Mouse (Mus musculus) lung, postnatal 10 days (tissue): ENCODE data around the gene 5730596B20Rik.

Experiments used
- DNase-seq: peaks from one replicate; pipeline ENCODE4 v3.0.0; 2021

5730596B20Rik gene

DNA sequence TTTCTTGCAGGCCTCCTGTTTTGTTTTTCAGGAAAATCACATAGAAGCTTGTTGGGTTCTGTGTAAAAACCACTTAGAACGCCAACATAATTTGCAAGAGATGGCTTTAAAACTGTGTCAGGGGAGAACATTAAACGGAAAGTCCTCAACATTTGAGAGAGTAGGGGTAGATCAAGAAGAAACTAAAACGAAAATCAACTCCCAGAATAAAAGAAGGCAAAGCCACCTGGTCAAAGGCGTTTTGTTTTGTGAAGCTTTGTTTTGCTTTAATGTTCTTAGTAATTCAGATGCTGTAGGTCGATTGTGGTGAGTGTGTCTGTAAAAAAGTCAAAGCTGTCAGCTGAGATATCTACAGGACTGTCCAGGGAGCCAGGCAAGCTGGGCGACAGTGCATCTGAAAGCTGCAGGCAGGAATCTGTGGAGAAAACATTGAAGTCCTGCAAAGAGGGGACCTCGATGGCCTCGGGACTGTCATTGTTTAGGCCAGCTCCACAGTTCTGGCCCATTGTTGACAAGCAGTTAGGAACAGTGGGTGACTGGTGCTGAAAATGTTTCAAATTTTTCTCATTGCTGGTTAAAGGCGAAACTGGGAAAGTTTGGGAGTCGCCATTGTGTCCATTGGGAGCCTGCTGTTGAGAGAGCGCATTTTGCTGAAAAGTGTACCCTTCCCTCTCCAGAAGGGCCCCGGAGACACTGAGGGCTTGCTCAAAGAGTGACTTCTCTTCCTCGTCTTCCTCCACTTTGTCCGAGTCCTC is 14.5 kb upstream of the 5730596B20Rik start:
- no peak for DNase-seq

DNA sequence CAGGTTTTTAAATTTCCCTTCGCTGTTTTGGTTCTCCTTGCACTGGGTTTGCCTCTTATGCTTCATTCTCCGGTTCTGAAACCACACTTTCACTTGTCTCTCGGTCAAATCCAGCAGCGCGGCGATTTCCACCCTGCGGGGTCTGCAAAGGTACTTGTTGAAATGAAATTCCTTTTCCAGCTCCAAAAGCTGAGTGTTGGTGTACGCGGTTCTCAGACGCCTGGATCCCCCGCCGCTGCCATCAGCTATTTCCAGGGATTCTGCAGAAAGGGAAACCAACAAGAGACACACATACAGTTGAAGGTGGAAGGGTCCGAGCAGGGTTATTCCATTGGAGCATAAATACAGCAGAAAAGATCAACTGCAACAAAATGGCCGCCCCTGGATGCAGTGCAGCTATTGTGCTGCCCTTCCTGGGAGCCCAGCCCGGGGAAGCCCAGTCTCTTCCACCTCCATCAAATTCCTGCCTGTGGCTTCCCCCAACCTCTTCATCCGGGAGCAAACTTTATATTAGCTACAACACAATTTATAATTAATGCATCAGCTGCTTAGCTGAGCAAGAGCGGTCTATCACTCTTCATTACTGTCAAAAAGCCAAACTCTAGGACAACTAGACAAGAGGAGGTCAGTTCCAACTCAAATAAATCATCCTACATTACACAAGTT is 13.8 kb upstream of the 5730596B20Rik start:
- DNase-seq, result peak; percentile 73

DNA sequence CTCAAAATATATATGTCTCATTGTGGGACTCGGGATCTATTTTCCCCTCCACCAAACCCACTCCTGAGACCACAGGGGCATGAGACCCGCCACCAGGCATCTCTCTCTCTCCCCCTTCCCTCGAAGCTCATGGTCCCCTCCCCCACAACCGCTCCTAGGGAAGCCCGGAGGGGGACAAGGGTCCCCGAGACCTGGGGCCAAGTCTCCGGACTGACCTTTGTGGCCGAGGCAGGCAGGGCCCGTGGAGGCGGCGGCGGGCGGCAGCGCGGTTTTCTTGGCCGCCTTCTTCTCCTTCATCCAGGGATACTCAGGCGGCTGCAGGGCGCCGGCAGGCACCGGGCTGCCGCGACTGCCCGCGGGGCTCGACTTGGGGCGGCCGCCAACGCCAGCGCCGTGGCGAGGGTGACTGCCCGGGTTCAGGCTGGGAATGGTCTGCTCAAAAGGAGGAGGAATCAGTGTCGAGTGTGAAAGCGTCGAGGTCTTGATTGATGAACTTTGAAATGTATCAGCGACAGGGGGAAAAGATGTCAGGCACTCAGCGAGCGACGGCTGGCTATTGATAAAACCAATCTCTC is 13.2 kb upstream of the 5730596B20Rik start:
- peak; percentile 58 for DNase-seq

DNA sequence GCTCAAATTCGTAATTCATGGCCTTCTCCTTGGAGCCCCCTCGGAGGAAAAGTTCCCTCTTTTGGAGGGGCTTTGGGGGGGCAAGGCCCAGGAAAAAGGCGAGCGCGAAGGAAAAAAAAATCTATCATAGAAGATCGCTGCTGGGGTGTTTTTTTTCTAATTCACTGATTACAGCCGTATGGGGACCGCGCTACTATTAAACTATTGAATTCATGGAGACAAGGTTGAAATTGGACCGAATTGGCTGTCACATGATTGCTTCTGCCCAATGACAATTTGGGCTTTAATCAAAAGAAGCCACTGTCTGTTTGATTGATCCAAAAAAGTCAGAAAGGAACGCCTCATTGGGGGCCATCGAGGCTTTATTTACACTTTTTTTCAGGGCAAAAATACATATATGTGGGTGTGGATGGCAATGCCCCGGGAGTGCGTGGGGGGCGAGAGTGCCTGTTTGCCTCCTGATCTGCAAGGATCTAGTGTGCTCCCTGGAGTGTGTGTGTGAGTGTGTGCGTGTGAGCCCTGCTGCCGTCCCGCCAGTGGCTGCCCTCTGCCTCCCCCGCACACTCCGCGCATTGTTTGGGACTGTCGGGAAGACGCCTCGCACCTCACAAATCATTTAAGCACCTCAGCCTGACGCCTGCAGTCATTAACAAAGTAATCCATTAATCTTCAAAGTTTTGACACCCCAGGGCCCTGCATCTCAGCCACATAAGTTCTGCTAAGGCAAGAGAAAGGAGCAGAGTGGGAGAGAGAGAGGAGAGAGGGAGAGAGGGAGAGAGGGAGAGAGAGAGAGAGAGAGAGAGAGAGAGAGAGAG is 12.5 kb upstream of the 5730596B20Rik start, which contains the start of gene Hoxa2:
TSS of gene Hoxa2 (minus strand) at position 206 of the 815 bp plus-strand sequence.
- DNase-seq, result peak; percentile 79

DNA sequence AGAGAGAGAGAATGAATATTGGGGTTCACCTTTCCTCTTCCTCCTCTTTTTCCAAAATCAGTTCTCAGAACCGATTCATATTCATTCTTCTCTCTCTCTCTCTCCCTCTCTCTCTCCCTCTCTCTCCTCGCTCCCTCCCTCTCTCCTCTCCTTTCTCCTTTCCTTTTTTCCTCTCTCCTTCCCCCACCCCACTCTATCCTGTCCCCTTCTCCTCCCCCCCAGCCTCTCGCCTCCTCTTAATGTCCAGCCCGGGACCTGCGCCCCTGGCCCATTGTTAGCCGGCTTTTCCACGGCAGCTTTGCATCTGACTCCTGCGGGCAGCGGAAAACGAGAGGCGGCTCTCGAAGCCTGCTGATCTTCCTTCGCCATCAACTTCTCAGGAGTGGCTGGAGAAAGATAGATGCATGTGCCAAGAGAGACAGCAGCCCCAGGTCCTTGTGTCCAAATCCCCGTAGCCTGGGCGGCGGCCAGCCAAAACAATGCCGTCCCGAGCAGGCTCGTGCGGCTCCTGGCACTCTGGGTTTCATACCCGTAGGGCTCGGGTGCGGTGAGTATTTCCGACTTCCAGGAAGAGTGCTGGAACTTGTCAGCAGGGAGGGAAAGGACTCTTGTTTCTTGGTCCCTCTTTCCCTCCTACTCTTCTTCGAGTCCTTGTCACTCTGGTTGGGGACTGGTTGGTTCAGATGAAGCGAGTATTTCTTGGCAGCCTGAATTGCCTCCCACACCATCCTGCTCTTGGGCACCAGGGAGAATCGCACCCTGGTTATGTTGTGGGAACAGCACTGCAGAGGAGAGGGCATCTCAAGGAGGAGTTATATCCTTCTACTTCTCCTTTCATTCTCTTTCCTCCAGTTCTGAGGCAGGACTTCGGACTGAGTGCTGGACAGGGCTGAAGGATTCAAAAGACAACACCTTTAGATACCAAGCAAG is 11.6 kb upstream of the 5730596B20Rik start:
- DNase-seq, result peak; percentile 73

DNA sequence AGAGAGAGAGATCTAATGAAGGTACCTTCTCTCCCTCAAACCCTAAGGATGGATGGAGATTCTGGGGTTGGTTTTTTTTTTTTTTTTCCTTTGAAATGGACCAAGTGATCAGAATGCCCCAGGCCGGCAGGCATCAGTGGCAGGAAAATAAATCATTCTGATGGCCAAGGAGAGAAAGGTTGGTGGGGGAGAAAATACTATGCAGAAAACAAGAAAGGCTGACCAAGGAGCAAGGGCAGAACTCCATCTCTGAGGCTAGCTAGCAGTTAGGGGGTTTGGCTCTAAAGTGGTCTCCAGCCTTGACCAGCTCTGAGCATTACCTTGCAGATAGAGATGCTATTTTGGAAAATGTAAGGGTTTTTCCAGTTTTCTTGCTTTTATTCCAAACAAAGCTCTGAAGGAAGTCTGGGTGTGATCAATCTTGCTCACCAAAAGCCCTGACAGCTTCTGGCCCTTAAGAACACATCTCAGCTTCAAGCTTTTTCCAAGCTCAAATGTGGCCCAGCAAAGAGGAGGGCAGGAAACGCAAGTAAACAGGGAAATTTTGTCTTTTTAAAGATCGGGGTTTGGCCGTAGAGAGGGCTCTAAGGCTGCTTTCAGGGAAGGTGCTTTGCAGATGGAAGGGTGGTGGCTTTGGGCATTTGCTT is 10.7 kb upstream of the 5730596B20Rik start:
- peak; percentile 54 for DNase-seq

DNA sequence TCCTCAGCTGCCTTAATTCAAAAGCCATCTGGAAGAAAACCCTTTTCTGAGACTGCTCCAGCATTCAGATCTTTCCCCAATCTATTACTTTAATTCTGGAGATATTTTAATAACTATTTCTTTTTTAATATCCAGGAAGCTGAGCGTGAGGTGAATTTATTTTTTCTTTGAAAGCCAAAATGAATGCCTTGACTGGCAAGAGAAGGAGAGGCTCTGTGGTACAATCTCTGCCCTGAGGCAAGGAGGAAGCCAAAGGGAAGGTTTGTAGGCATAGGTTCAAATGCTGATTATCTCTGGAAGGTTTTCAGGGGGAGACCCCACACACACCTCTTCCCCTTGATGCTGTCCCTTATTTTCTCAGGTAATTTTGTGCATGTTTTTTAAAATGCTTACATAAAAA is 10.1 kb upstream of the 5730596B20Rik start:
- DNase-seq, result no peak

DNA sequence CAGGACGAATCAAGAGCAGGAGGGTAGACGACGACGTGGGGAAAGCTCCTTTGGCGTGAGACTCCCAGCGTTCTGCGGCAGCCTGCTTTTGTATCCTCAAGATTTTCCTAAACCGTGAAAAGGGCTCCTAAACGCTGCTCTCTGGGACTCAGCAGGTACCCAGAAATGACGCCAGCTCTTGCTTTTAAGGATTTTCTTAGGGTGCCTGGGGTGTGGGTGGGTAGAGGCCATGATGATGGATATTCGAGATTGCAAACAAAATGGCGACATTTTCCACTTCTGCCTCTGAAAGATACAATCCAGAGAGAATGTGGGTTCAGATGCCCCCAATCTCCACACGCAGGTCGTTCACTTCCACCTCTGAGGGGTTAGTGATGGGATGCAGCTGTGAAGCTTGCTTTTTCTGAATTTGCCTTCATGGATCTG is 9.5 kb upstream of the 5730596B20Rik start:
- peak; percentile 24 for DNase-seq

DNA sequence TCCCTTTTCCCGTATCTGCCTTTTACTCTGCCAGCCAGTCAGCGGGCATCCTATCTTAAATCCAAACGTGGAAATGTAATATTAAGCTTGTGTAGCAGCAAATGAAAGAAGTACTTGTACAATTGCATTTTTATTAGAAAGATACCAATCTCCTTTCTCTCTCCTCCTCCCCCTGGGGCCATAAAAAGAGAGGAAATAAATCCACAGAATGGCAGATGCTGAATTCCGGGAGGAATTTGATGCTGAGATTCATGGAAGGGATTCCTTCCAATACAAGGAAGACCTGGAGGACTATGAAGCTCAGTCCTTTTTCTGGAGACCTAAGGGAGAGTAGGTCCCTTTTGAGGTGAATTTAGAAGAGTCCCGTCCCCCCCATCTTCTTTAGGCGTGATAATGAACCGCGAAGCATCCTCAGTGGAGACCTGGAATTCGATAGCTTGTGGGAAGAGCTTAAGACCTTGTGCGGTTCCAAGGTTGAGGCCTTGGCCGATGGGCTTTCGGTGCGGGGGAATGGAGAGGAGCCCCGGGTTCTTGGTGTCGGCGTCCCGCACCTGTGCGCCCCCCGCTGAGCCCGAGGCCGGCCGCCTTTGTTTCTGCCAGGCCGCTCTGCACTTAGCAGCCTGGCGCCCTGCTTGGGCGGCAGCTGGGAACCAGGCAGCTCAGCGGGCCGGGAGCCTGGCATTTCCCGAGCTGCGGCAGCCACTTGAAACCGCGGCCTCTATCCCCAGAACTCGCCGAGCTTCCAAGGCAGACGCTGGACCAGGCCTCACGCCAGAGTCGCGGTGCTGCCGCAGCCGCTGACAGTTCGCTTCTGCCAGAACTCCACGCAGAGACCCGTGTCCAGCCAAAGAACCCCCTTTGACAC is 8.9 kb upstream of the 5730596B20Rik start:
- DNase-seq, result peak; percentile 55

DNA sequence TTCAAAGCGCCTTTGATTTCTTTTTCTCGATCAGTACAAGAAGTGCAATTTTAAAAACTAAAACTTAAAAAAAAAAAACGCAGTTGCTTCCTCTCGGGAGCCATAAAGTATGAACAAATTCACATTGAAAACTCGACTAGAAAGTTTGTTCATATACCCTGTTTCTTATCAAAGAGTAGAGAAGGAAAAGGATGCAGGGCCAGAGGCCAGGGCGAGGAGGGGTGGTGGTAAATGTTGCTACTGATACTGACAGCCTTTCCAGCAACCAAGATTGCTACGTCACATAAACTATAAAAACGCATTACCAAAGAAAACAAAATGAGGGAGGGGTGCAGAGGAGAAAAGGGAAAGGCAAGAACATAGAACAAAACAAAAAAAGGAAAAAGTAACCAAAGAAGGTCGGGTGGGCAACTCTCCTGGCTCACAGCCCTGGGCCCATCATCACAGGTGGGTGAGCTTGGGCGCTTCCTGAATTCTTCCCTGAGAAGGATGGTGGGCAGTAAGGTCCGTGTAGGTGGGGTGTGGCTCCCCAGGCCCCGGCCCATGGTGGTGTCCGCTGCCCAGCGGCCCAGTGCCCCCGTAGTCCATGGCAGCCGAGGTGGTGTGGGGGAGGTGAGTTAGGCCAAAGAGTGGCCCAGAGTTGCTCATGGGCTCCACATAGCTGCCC is 7.7 kb upstream of the 5730596B20Rik start:
- DNase-seq, result peak; percentile 34

DNA sequence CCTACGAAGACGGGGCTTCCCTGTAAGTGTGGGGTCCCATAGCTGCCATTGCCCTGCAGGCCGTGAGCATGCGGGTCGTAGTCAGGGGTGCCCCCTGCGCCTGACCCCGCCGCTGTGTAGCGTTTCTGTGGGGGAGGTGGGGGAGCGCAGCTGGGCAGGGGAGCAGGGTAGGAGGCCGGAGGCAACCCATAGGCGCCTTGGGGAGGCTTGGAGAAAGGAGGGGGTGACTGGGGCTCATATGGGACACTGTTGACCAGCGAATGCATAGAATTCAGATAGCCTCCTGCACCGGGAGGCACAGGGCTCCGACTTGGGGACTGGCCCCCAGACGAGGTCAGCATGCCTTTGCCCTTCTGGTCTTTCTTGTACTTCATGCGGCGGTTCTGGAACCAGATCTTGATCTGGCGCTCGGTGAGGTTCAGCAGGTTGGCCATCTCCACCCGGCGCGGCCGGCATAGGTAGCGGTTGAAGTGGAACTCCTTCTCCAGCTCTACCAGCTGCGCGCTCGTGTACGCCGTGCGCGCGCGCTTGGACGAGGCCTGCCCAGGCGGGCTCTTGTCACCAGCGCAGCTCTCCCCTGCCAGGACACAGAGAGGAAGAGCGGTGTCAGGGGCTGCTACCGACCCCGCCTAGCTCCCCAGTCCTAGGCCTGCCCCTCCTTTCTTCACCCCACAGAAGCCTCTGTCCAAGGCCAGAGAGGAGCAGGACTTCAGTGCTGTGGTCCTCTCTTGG is 7.0 kb upstream of the 5730596B20Rik start:
- peak; percentile 77 for DNase-seq

DNA sequence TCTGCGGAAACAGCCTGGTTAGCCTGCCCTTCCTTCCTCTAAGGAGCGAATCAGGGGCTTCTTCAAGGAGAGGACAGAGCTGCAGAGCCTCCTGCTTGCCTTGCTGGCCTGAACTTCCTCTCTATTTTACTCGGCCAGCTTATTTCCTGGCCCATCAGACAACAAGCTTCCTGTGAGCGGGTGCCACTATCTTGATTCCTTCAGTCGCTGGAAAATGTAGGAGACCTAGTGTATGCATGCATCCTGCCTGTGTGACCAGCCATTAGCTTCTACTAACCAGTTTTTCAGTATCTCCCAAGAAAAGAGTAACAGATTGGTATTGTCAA is 6.4 kb upstream of the 5730596B20Rik start:
- no peak for DNase-seq

DNA sequence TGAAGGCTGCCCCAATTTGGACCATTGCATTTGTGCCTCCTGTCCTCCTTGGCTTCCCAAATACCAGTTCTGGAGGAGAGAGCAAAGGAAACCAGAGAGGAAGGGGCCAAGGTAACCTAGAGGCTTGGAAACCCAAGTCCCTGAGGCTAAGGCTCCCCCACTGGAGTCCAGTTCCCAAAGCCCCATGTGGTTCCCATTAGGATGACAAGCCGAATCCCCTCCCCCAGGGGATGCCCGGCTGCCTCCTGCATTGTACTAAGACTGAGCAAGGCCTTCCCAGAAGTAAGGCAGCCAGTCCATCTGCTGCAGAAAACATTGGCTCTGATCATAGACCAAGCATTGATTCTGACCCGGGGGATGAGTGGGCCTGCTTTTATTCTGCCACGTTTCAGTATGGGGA is 6.0 kb upstream of the 5730596B20Rik start:
- DNase-seq, result peak; percentile 74

DNA sequence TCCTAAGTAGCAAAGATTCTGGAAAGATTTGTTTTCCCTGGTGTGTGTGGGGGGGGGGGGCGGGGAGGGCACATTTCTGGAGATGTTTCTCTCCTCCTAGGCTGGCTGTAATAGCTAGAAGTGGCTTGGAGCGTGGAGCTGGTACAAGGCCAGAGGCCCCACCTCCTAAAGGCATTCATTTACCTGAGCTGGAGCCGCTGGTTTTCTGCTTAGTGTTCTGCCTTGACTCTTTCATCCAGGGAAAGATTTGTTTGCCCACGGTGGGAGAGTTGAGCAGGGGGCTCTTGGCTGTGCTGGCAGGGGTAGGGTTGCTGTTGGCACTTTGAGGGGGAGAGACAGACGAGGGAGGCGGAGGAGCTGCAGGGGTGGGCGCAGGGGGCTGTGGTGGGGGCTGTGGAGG is 5.4 kb upstream of the 5730596B20Rik start:
- DNase-seq, result no peak

DNA sequence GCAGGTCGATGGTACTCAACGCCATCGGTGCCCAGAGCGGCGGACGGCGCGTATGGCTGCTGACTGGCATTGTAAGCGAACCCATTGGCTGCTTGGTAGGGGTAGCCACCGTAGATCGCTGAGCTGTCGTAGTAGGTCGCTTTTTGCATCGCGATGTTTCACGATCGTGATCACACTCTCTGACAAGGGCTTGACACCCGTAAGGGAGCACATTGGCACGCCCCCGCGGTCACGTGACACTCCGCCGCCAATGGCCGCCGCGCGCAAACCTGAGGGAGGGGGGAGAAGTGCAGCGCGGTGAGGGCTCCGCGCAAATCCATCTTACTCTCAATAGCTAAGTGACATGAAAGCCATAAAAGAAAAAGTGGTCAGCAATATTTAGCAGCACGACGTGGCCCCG is 4.8 kb upstream of the 5730596B20Rik start:
- peak; percentile 98 for DNase-seq

DNA sequence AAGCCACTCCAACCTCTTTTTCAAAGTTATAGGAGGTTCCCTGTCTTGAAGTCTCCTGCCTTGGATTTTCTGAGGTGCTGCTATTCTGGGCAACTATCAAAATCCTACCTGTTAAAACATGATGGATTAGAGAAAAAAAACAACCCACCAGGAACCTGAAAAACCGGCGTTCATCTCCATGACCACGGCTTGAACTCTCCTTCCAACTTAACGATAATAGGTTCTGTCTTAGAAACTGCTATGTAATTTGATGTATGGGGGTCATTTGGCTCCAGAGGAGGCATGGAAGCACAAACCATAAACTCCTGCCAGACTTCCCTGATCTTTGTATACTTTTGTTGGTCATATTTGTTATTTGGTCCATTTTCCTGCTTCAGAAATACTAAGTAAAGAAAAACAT is 3.6 kb upstream of the 5730596B20Rik start:
- no peak for DNase-seq

DNA sequence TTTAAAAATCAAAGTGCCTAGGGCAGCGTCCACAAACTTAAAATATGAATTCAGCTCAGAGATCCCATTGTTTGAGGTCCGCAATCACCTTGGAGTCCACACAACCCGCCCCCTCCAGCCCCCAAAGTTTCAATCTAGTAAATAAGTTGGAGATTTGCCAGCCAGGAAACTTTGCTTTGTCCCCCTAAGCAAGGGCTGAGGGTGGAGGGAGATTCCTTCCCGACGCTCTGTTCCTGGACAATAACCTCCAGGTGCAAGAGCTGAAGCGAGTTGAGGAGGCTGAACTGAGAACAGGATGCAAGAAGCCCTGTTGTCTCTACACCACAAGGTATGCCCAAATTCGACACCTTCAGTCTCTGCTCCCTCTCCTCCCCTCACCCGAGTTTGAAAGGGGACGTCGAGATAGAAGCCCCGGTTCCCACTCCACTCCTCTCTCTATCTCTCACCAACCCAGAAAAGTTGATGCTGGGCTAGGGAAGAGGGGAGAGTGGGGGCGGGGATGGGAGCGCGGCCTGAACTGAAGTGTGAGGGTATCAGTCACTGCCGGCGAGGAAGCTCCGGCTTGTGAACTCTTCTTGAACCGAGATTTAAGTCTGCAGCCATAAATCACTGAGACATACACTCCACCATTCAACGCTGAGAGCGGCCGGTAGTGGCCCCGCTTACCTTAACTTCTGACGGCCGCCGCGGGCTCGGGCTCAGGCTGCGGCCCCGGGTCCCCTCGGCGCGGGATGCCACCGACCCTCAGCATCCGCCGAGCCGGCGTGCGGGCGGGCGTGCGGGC is 2.1 kb upstream of the 5730596B20Rik start:
- peak; percentile 82 for DNase-seq

DNA sequence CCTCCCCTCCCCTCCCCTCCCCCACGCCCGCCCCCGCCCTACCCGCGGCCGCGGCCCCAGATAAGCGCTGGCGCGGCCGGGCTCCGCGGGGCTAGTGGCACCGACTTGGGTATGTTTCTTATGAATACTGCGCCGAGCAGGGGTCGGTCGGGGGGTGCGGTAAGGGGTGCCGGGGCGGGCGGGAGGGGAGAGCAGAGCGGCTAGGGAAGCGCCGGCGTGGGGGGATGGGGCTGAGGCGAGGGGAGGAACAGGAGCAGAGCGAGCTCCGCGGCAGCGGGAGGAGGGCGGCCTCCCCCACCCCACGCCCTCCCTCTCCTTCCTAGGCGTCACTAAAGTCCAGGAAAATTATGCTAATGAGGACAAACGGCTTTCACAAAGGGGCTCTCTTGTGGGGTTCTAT is 1.4 kb upstream of the 5730596B20Rik start:
- DNase-seq, result peak; percentile 89
